ENCODE assay signal across 17 mouse cellular contexts in the genomic region with DNA sequence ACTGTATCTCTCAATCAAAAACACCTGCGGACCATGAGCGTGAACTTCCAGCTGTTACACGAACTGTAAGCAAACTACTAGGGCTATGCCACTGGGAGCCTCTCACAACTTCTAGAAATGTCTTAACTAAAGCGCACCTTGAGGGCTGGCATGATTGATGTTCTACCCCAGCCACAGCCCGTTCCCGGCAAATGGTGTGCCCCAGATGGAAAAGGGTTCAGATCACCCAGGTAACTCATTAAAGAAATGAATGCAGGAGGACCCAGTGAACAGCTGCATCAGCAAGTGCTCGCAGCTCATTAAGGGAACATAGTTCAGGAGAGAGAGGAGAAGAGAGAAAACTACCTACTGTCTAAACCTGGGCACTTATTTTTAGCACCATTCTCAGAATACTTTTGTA.
DNase-seq lines count a peak whose midpoint lies in the region; TF ChIP-seq lines count a peak whose summit lies in the region.
"Had no signal": no experiment of that assay in that cellular context is flagged by ENCODE, and none has a peak within 500 bp of the region (broad histone marks: within the 10 kb centered on the region; RNA-seq: fewer than 3 reads in every experiment).

No protein-coding gene starts in this region.

- H3K4me3 ChIP-seq in kidney, adult 2 months (ENCODE audit: insufficient read depth, low read depth, low read length) = no peak overlapping the region
- no peak overlapping the region for H3K4me3 ChIP-seq in forebrain, embryonic 10.5 days
- H3K4me3 ChIP-seq: embryonic facial prominence, embryonic 12.5 days; forebrain, embryonic 12.5 days; heart, adult 2 months; heart, embryonic 15.5 days; hindbrain, embryonic 13.5 days had no signal

- 67% methylated on average over 7 of the region's 7 CpGs for WGBS in kidney, adult 2 months
- WGBS in forebrain, embryonic 10.5 days = 93% methylated on average over 7 of the region's 7 CpGs

- H3K9me3 ChIP-seq in forebrain, embryonic 10.5 days = no peaks in the 10 kb centered on the region
- H3K9me3 ChIP-seq: embryonic facial prominence, embryonic 12.5 days; forebrain, embryonic 12.5 days; heart, embryonic 15.5 days; hindbrain, embryonic 13.5 days had no signal

- H3K27me3 ChIP-seq in kidney, adult 2 months (replicated peaks; ENCODE audit: control insufficient read depth, insufficient read depth, low read length) = no peaks in the 10 kb centered on the region
- H3K27me3 ChIP-seq in forebrain, embryonic 10.5 days (ENCODE audit: poor library complexity, severe bottlenecking) = no peaks in the 10 kb centered on the region
- H3K27me3 ChIP-seq: embryonic facial prominence, embryonic 12.5 days; forebrain, embryonic 12.5 days; heart, embryonic 15.5 days; hindbrain, embryonic 13.5 days had no signal

- H3K27ac ChIP-seq in kidney, adult 2 months (ENCODE audit: insufficient read depth, low read depth, low read length) = no peak overlapping the region
- H3K27ac ChIP-seq in forebrain, embryonic 10.5 days = no peak overlapping the region
- H3K27ac ChIP-seq: embryonic facial prominence, embryonic 12.5 days; forebrain, embryonic 12.5 days; heart, adult 2 months; heart, embryonic 15.5 days; hindbrain, embryonic 13.5 days had no signal

- TF ChIP-seq POLR2A in kidney, adult 2 months (IDR thresholded peaks at IDR 0.05; ENCODE audit: low read depth, low read length) = no peak

- TF ChIP-seq CTCF in kidney, adult 2 months (conservative IDR thresholded peaks at IDR 0.05; ENCODE audit: insufficient read depth, insufficient read length, low read depth, low read length) = no peak

- no peaks in the 10 kb centered on the region for H3K36me3 ChIP-seq in kidney, adult 2 months (ENCODE audit: control insufficient read depth, insufficient read depth, low read length)
- no peaks in the 10 kb centered on the region for H3K36me3 ChIP-seq in forebrain, embryonic 10.5 days (replicated peaks)
- H3K36me3 ChIP-seq: embryonic facial prominence, embryonic 12.5 days; forebrain, embryonic 12.5 days; heart, embryonic 15.5 days; hindbrain, embryonic 13.5 days had no signal

- H3K4me1 ChIP-seq in kidney, adult 2 months (ENCODE audit: control insufficient read depth, insufficient read depth, low read length) = no peaks in the 10 kb centered on the region
- H3K4me1 ChIP-seq in forebrain, embryonic 10.5 days = no peaks in the 10 kb centered on the region
- H3K4me1 ChIP-seq: embryonic facial prominence, embryonic 12.5 days; forebrain, embryonic 12.5 days; heart, embryonic 15.5 days; hindbrain, embryonic 13.5 days had no signal

- DNase-seq in kidney, adult 2 months = peak; percentile 68
- DNase-seq in kidney, adult 9 months = peak; percentile 63
- DNase-seq in kidney, postnatal 14 days = peak; percentile 1
- DNase-seq in forebrain, embryonic 10.5 days (ENCODE audit: extremely low spot score, low spot score) = no peak
- DNase-seq in spleen, postnatal 10 days (ENCODE audit: low spot score in 2 of 2) = no peak
- no peak for DNase-seq in right cerebral cortex, postnatal 14 days
- DNase-seq: adrenal gland, adult 2 months; adrenal gland, postnatal 25 days; cerebellum, adult 2 months; cerebellum, postnatal 10 days; gastrocnemius, postnatal 10 days; heart, adult 2 months; heart, postnatal 14 days had no signal

Comparison
In these comparisons a context has a peak if more than half of its experiments do, and no peak if none do; other contexts are left out.
1. DNase-seq: peak in kidney, adult 2 months (single experiment), kidney, adult 9 months (single experiment) and kidney, postnatal 14 days (single experiment); none in forebrain, embryonic 10.5 days (single experiment), spleen, postnatal 10 days (0 of 2) and right cerebral cortex, postnatal 14 days (single experiment).